Mouse (Mus musculus) megakaryocyte, embryonic 14.5 days (primary cell): ENCODE data around the gene Fam124b.

ENCODE experiments used
- FLI1 ChIP-seq: IDR thresholded peaks from 2 replicates; pipeline ENCODE4 v1.6.1; 2012; ENCODE audit warnings: low read length, inconsistent platforms, mixed read lengths
- GATA1 ChIP-seq: IDR thresholded peaks from 3 replicates; pipeline ENCODE4 v1.6.1; 2012; ENCODE audit warnings: mixed read lengths, low read length, inconsistent platforms, borderline replicate concordance

DNA sequence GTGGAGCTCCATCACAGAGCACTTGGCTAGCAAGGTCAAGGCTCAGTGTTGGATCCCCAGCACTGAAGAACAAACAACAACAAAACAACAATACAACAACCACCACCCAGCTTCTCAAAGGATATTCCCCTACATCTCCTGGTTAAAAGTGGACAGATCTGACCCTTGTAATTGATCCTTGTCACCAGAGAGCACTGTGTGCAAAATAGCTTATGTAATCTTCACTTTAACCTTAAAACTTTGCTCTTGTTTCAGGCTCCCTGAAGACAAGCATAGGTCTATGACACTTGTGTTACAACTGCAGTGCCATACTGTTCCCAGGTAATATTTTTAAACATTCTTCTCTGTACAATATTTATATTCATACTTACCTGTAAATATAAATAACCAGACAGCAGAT lies 28.9 kb upstream of the Fam124b start:
- TF ChIP-seq GATA1 (no peak), FLI1 (no peak)
